Comparison of ENCODE assay signal across 8 mouse cellular contexts in genomic region chrX:8074430-8075014, GRCm38 (mm10). TPM values are rescaled to one million over a fixed set of nuclear protein-coding genes. Genes with fewer than 3 reads are reported as not detected.
DNase-seq lines count a peak whose midpoint lies in the region; ATAC-seq lines count a peak whose summit lies in the region.

Suv39h1 (minus strand) TSS chrX:8074760.

- peak within 1 kb of the TSS; percentile 65 for H3K4me2 ChIP-seq in heart, embryonic 14.5 days (ENCODE audit: low read length)
- H3K4me2 ChIP-seq in liver, embryonic 13.5 days: peak within 1 kb of the TSS; percentile 74
- peak within 1 kb of the TSS; percentile 56 for H3K4me2 ChIP-seq in stomach, embryonic 16.5 days (ENCODE audit: low read depth, low read length)

- peak; percentile 94 for ATAC-seq in CD4-positive, CD25-positive, alpha-beta regulatory T cell, adult 4 months
- peak; percentile 98 for ATAC-seq in heart, embryonic 14.5 days (ENCODE audit: insufficient number of reproducible peaks, insufficient read depth, low FRiP score, low read depth)
- ATAC-seq in liver, embryonic 13.5 days (ENCODE audit: low read depth): peak; percentile 97
- peak; percentile 99 for ATAC-seq in stomach, embryonic 16.5 days (ENCODE audit: insufficient read depth, low FRiP score)

- 16% methylated on average over 43 of the region's 46 CpGs for WGBS in heart, embryonic 14.5 days
- 23% methylated on average over 46 of the region's 46 CpGs for WGBS in liver, embryonic 13.5 days (ENCODE audit: insufficient replicate concordance)
- WGBS in stomach, embryonic 16.5 days: 9% methylated on average over 44 of the region's 46 CpGs

- H3K27me3 ChIP-seq in heart, embryonic 14.5 days (ENCODE audit: control insufficient read depth, insufficient read depth, low read length): no peaks in the 10 kb centered on the region
- H3K27me3 ChIP-seq in liver, embryonic 13.5 days: no peaks in the 10 kb centered on the region
- H3K27me3 ChIP-seq in stomach, embryonic 16.5 days (ENCODE audit: control insufficient read depth, insufficient read depth, low read length): no peaks in the 10 kb centered on the region

- peak within 1 kb of the TSS; percentile 59 to 75 for H3K4me3 ChIP-seq in heart, embryonic 14.5 days (ENCODE audit: control insufficient read depth in 1 of 2, insufficient read depth in 1 of 2, low read depth in 1 of 2, low read length in 2 of 2)
- peak within 1 kb of the TSS; percentile 79 for H3K4me3 ChIP-seq in liver, embryonic 13.5 days (replicated peaks)
- H3K4me3 ChIP-seq in stomach, embryonic 16.5 days (replicated peaks; ENCODE audit: low read length): peak within 1 kb of the TSS; percentile 63

- peak within 1 kb of the TSS; percentile 85 to 91 for H3K27ac ChIP-seq in heart, embryonic 14.5 days (replicated peaks in 1 of 2; ENCODE audit: control insufficient read depth in 1 of 2, insufficient read depth in 1 of 2, low read depth in 2 of 2, low read length in 2 of 2)
- peak within 1 kb of the TSS; percentile 90 for H3K27ac ChIP-seq in liver, embryonic 13.5 days
- H3K27ac ChIP-seq in stomach, embryonic 16.5 days (ENCODE audit: low read length): peak within 1 kb of the TSS; percentile 89

- no peaks in the 10 kb centered on the region for H3K9me3 ChIP-seq in heart, embryonic 14.5 days (ENCODE audit: control insufficient read depth, low read length)
- H3K9me3 ChIP-seq in liver, embryonic 13.5 days (replicated peaks): no peaks in the 10 kb centered on the region
- no peaks in the 10 kb centered on the region for H3K9me3 ChIP-seq in stomach, embryonic 16.5 days (replicated peaks; ENCODE audit: control insufficient read depth, low read length)

- H3K9ac ChIP-seq in heart, embryonic 14.5 days (ENCODE audit: low read length): peak within 1 kb of the TSS; percentile 78
- peak within 1 kb of the TSS; percentile 85 for H3K9ac ChIP-seq in liver, embryonic 13.5 days
- peak within 1 kb of the TSS; percentile 76 for H3K9ac ChIP-seq in stomach, embryonic 16.5 days (ENCODE audit: low read length)

- DNase-seq in c-Kit-negative CD71-positive TER-119-positive erythroid progenitor cells, embryonic 14.5 days (ENCODE audit: low read depth, low spot score): peak; percentile 87
- DNase-seq in fibroblast of lung, adult 2 months (ENCODE audit: low read depth): peak; percentile 93
- peak; percentile 96 for DNase-seq in kidney, postnatal 14 days
- DNase-seq in liver, embryonic 13.5 days: peak; percentile 93
- peak; percentile 80 for DNase-seq in neural tube, embryonic 10.5 days (ENCODE audit: extremely low spot score, low spot score)

- H3K4me1 ChIP-seq in heart, embryonic 14.5 days (ENCODE audit: control insufficient read depth in 2 of 2, insufficient read depth in 2 of 2, low read length in 2 of 2): no peaks in the 10 kb centered on the region
- peaks cover 24% of the 10 kb centered on the region for H3K4me1 ChIP-seq in liver, embryonic 13.5 days (replicated peaks)
- no peaks in the 10 kb centered on the region for H3K4me1 ChIP-seq in stomach, embryonic 16.5 days (ENCODE audit: control insufficient read depth, insufficient read depth, low read length)

- peaks cover 26% of the 10 kb centered on the region for H3K36me3 ChIP-seq in heart, embryonic 14.5 days (ENCODE audit: control insufficient read depth, insufficient read depth, low read length)
- peaks cover 31% of the 10 kb centered on the region for H3K36me3 ChIP-seq in liver, embryonic 13.5 days
- H3K36me3 ChIP-seq in stomach, embryonic 16.5 days (ENCODE audit: control insufficient read depth, insufficient read depth, low read length): no peaks in the 10 kb centered on the region

RNA-seq across cellular contexts. Expression of gene Suv39h1, which starts in this region (rescaled TPM):
- 10 to 100 TPM; 16.0 to 31.0 TPM for polyA plus RNA-seq in CD4-positive, CD25-positive, alpha-beta regulatory T cell, adult 4 months (2017; shearing (Covaris generic))
- polyA plus RNA-seq in heart, embryonic 14.5 days (2014; fragmentation: Nextera tagmentation; extraction: Ambion mirVana): 28.4 and 28.9 TPM in 2 replicates
- polyA plus RNA-seq in liver, embryonic 13.5 days (2015; fragmentation: Nextera tagmentation; extraction: Ambion mirVana): 40.2 and 47.3 TPM in 2 replicates
- polyA plus RNA-seq in stomach, embryonic 16.5 days (2015; fragmentation: Nextera tagmentation; extraction: Ambion mirVana): 42.1 and 42.4 TPM in 2 replicates

Comparison
In these comparisons a context has a peak if more than half of its experiments do, and no peak if none do; other contexts are left out.
1. Peak in every context shown above with its lines: DNase-seq, ATAC-seq, H3K4me3 ChIP-seq and H3K27ac ChIP-seq.